Mouse (Mus musculus): ENCODE data around the gene Clec1a. TPM values are rescaled to one million over a fixed set of nuclear protein-coding genes. Genes with fewer than 3 reads are reported as not detected.

Clec1a gene
- 2.4 TPM for polyA plus RNA-seq (2014; fragmentation: Illumina TruSeq; extraction: RNeasy Lipid Tissue Mini Kit (QIAGEN cat#74804); ENCODE audit: low read depth, low replicate concordance)

DNA sequence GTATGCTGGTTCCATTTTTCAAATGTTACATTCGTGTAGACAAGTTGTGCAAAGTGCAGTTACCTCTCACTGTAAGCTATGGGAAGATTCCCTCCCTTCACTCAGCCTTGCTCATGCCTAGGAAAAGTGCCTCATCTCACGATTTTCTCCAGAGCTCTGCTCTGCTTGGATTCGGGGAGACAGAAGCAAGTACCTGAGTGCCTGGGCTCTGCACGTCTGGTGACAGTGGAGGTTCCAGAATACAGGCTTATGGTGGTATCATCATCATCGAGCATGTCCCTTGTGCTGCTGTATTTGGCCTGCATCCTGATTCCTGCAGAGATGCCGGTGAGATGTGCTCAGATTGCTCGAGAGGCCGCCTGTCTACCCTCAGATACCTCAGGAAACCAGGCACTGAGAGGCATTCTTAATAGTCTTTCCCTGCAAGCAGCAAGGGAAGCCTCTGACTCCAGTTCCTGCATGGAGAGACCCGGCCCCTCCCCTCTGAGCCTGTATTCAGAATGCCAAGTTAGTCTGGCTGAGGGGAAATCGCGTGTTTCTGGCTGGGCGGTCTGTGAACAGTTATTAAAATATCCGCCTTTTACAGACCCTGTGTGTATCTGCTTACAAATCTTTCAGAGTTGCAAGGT, at the start of gene Clec1a:
Clec1a (minus strand) TSS at position 590 of the 629 bp plus-strand sequence.

DNA sequence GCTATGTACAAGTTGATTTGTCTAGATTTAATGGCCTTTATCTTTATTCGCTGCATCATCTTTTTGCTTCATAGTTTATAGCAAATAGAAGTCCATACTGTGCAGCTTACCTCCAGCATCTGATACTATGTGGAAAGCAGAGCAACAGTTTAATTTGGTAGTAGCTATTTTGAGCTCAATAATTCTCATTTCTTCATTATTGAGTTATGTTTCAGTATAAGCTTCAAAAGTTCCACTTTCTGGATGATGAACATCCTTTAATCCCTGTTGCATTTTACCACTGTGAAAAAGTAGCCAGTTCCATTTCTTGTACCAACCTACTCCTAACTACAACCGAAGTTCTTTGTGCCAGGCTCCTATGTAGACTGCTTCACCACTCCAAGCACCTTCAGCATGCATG, 43.2 kb downstream of the Clec1a start, which contains the start of gene Clec9a:
Clec9a (plus strand) TSS at position 301 of the 400 bp plus-strand sequence.

DNA sequence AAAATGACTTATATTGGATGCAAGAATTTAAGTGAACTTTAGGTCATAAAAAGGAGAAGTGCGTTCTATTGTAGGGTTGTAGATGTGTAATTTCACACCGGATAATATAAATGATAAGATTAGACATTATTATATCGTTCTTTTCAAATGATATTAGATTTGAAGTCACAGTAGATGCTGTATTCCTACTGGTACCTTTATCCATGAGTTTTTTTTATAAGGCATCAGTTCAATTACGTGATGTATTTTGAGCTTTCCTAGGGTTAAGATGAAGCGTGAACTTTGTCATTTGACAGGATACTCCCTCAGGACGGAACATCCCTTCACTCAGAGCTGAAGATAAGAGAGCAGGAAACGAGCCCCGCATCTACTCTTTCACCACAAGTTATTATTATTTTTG, 54.8 kb downstream of the Clec1a start, which contains the start of gene Clec1b:
Clec1b (plus strand) TSS at position 301 of the 400 bp plus-strand sequence.

DNA sequence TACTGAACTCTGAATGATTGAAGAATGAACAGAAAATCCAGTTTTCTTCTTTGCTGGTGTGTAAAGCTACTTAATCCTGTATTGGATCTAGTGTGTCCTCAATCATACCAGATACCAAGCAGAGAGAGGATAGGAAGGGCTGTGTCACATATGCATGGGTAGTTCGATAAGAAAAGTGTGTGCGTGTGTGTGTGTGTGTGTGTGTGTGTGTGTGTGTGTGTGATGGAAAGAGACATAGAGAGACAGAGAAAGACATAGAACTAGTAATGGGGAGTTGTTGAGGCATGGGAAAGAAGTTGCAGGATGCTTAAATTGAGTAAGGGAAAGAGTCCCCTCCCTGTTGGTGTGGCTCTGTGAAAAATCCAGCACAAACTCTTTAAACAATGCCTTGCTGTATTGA, 66.0 kb downstream of the Clec1a start, which contains the start of gene Clec12b:
Clec12b (minus strand) TSS at position 101 of the 400 bp plus-strand sequence.

Other genes with a start within 250 kb of the Clec1a start
- gene Cd69, start 176.6 kb downstream of the Clec1a start, polyA plus RNA-seq (2014; fragmentation: Illumina TruSeq; extraction: RNeasy Lipid Tissue Mini Kit (QIAGEN cat#74804); ENCODE audit: low read depth, low replicate concordance): 0.85 TPM
- gene 4922502D21Rik, start 120.2 kb downstream of the Clec1a start, polyA plus RNA-seq (2014; fragmentation: Illumina TruSeq; extraction: RNeasy Lipid Tissue Mini Kit (QIAGEN cat#74804); ENCODE audit: low read depth, low replicate concordance): not detected
- 9.6 TPM for gene Clec12a, start 109.3 kb downstream of the Clec1a start, polyA plus RNA-seq (2014; fragmentation: Illumina TruSeq; extraction: RNeasy Lipid Tissue Mini Kit (QIAGEN cat#74804); ENCODE audit: low read depth, low replicate concordance)
- not detected for gene Clec12b, start 66.1 kb downstream of the Clec1a start, polyA plus RNA-seq (2014; fragmentation: Illumina TruSeq; extraction: RNeasy Lipid Tissue Mini Kit (QIAGEN cat#74804); ENCODE audit: low read depth, low replicate concordance)
- gene Clec1b, start 54.7 kb downstream of the Clec1a start, polyA plus RNA-seq (2014; fragmentation: Illumina TruSeq; extraction: RNeasy Lipid Tissue Mini Kit (QIAGEN cat#74804); ENCODE audit: low read depth, low replicate concordance): 22.1 TPM
- 2.5 TPM for gene Clec9a, start 43.1 kb downstream of the Clec1a start, polyA plus RNA-seq (2014; fragmentation: Illumina TruSeq; extraction: RNeasy Lipid Tissue Mini Kit (QIAGEN cat#74804); ENCODE audit: low read depth, low replicate concordance)
- gene Olr1, start 55.2 kb upstream of the Clec1a start, polyA plus RNA-seq (2014; fragmentation: Illumina TruSeq; extraction: RNeasy Lipid Tissue Mini Kit (QIAGEN cat#74804); ENCODE audit: low read depth, low replicate concordance): 0.11 TPM
- not detected for gene Tmem52b, start 60.6 kb upstream of the Clec1a start, polyA plus RNA-seq (2014; fragmentation: Illumina TruSeq; extraction: RNeasy Lipid Tissue Mini Kit (QIAGEN cat#74804); ENCODE audit: low read depth, low replicate concordance)
- gene Gabarapl1, start 81.2 kb upstream of the Clec1a start, polyA plus RNA-seq (2014; fragmentation: Illumina TruSeq; extraction: RNeasy Lipid Tissue Mini Kit (QIAGEN cat#74804); ENCODE audit: low read depth, low replicate concordance): 145 TPM
- 0.77 TPM for gene Klre1, start 125.9 kb upstream of the Clec1a start, polyA plus RNA-seq (2014; fragmentation: Illumina TruSeq; extraction: RNeasy Lipid Tissue Mini Kit (QIAGEN cat#74804); ENCODE audit: low read depth, low replicate concordance)
- 4.5 TPM for gene Klrd1, start 139.8 kb upstream of the Clec1a start, polyA plus RNA-seq (2014; fragmentation: Illumina TruSeq; extraction: RNeasy Lipid Tissue Mini Kit (QIAGEN cat#74804); ENCODE audit: low read depth, low replicate concordance)
- gene Klrk1, start 171.9 kb upstream of the Clec1a start, polyA plus RNA-seq (2014; fragmentation: Illumina TruSeq; extraction: RNeasy Lipid Tissue Mini Kit (QIAGEN cat#74804); ENCODE audit: low read depth, low replicate concordance): 5.4 TPM
- gene Klrc3, start 191.3 kb upstream of the Clec1a start, polyA plus RNA-seq (2014; fragmentation: Illumina TruSeq; extraction: RNeasy Lipid Tissue Mini Kit (QIAGEN cat#74804); ENCODE audit: low read depth, low replicate concordance): not detected
- gene Klrc2, start 208.7 kb upstream of the Clec1a start, polyA plus RNA-seq (2014; fragmentation: Illumina TruSeq; extraction: RNeasy Lipid Tissue Mini Kit (QIAGEN cat#74804); ENCODE audit: low read depth, low replicate concordance): 0.40 TPM
- gene Klrc1, start 227.0 kb upstream of the Clec1a start, polyA plus RNA-seq (2014; fragmentation: Illumina TruSeq; extraction: RNeasy Lipid Tissue Mini Kit (QIAGEN cat#74804); ENCODE audit: low read depth, low replicate concordance): 0.90 TPM

Measured in liver, adult 10 weeks (tissue).